In the genomic region with DNA sequence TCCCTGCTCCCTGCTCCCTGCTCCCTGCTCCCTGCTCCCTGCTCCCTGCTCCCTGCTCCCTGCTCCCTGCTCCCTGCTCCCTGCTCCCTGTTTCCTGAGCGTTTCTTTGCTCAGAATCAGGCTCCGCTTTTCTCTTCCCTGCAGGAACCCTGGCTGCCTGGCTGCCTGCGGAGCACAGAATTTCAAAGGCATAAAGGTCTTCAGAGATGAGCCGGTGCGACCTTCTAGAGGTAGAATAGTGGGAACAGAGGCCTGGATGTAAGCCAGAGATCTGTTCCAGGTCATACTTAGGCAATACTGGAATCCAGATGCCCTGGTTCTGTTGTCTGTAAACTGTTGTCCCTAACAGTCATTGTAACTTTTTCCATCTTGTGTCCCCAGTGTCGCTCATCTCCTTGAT, we compare ENCODE assay signal across 8 mouse cellular contexts. TPM values are rescaled to one million over a fixed set of nuclear protein-coding genes. Genes with fewer than 3 reads are reported as not detected.
DNase-seq lines count a peak whose midpoint lies in the region; ATAC-seq and TF ChIP-seq lines count a peak whose summit lies in the region.

No protein-coding gene starts in this region.

- 29% methylated on average over 6 of the region's 6 CpGs for WGBS in intestine, embryonic 14.5 days
- 44% methylated on average over 6 of the region's 6 CpGs for WGBS in intestine, postnatal 0 days
- 25% methylated on average over 6 of the region's 6 CpGs for WGBS in limb, embryonic 13.5 days

- H3K36me3 ChIP-seq in intestine, embryonic 14.5 days (ENCODE audit: control insufficient read depth, insufficient read depth, low read length), result no peaks in the 10 kb centered on the region
- H3K36me3 ChIP-seq in intestine, postnatal 0 days (ENCODE audit: control insufficient read depth, insufficient read depth), result no peaks in the 10 kb centered on the region
- no peaks in the 10 kb centered on the region for H3K36me3 ChIP-seq in limb, embryonic 13.5 days

- H3K4me1 ChIP-seq in intestine, embryonic 14.5 days (replicated peaks; ENCODE audit: control insufficient read depth, insufficient read depth, low read length), result peaks cover 24% of the 10 kb centered on the region; the same call in 1 of the 2 replicates
- H3K4me1 ChIP-seq in intestine, postnatal 0 days (replicated peaks; ENCODE audit: control insufficient read depth, insufficient read depth, low read length), result 0 out of 2 replicates have a peak, but pooled peaks cover 3% of the 10 kb centered on the region
- peaks cover 32% of the 10 kb centered on the region for H3K4me1 ChIP-seq in limb, embryonic 13.5 days

- H3K27ac ChIP-seq in intestine, embryonic 14.5 days (ENCODE audit: low read depth), result peak overlapping the region; percentile 71
- no peak overlapping the region for H3K27ac ChIP-seq in intestine, postnatal 0 days (ENCODE audit: low read depth, low read length)
- peak overlapping the region; percentile 82 for H3K27ac ChIP-seq in limb, embryonic 13.5 days

- H3K9me3 ChIP-seq in intestine, embryonic 14.5 days (ENCODE audit: control insufficient read depth, low read length), result no peaks in the 10 kb centered on the region
- H3K9me3 ChIP-seq in intestine, postnatal 0 days (ENCODE audit: control insufficient read depth), result no peaks in the 10 kb centered on the region
- no peaks in the 10 kb centered on the region for H3K9me3 ChIP-seq in limb, embryonic 13.5 days

- ATAC-seq in intestine, embryonic 14.5 days (replicated peaks; ENCODE audit: low FRiP score, low TSS enrichment, low read depth), result no peak
- no peak for ATAC-seq in intestine, postnatal 0 days
- ATAC-seq in limb, embryonic 13.5 days (ENCODE audit: low FRiP score, low read depth), result no peak

- TF ChIP-seq CTCF in intestine, postnatal 0 days (IDR thresholded peaks at IDR 0.05; ENCODE audit: low read depth), result no peak

- 0 out of 2 replicates have a peak overlapping the region, but pooled peaks have one; percentile 5 for H3K4me2 ChIP-seq in intestine, embryonic 14.5 days (ENCODE audit: low read length)
- no peak overlapping the region for H3K4me2 ChIP-seq in intestine, postnatal 0 days (replicated peaks; ENCODE audit: low read depth)
- peak overlapping the region; percentile 27; the same call in 1 of the 2 replicates for H3K4me2 ChIP-seq in limb, embryonic 13.5 days (replicated peaks)

- no peak overlapping the region for H3K4me3 ChIP-seq in intestine, embryonic 14.5 days (ENCODE audit: low read depth, low read length)
- no peak overlapping the region for H3K4me3 ChIP-seq in intestine, postnatal 0 days (ENCODE audit: low read depth, low read length)
- H3K4me3 ChIP-seq in limb, embryonic 13.5 days, result no peak overlapping the region

- DNase-seq in adrenal gland, adult (ENCODE audit: inconsistent age in 2 of 2, low spot score in 1 of 2), result peak; percentile 51 to 83
- no peak for DNase-seq in adrenal gland, postnatal 4 days (ENCODE audit: low spot score in 2 of 2)
- DNase-seq in intestine, embryonic 14.5 days (ENCODE audit: low spot score), result no peak
- DNase-seq in NIH3T3 (ENCODE audit: low read depth), result peak; percentile 53
- no peak for DNase-seq in urinary bladder, postnatal 4 days (ENCODE audit: low spot score in 2 of 2)
- no peak for DNase-seq in right cerebral cortex, postnatal 36 days (ENCODE audit: low spot score in 2 of 2)

- no peaks in the 10 kb centered on the region for H3K27me3 ChIP-seq in intestine, embryonic 14.5 days (replicated peaks; ENCODE audit: control insufficient read depth, insufficient read depth, low read length)
- H3K27me3 ChIP-seq in intestine, postnatal 0 days (replicated peaks; ENCODE audit: control insufficient read depth, insufficient read depth, low read length), result no peaks in the 10 kb centered on the region
- H3K27me3 ChIP-seq in limb, embryonic 13.5 days, result no peaks in the 10 kb centered on the region

- no peak overlapping the region for H3K9ac ChIP-seq in intestine, embryonic 14.5 days (ENCODE audit: low read length)
- H3K9ac ChIP-seq in intestine, postnatal 0 days (ENCODE audit: low read depth, low read length), result no peak overlapping the region
- no peak overlapping the region for H3K9ac ChIP-seq in limb, embryonic 13.5 days

RNA-seq across cellular contexts. Expression of gene Lrrc32, which starts 35.3 kb away (rescaled TPM):
- total RNA-seq in adrenal gland, postnatal 4 days (2021), result 10 to 100 TPM; 27.4 to 28.7 TPM
- 13.0 and 14.9 TPM in 2 replicates for polyA plus RNA-seq in intestine, embryonic 14.5 days (2014; fragmentation: Nextera tagmentation; extraction: Ambion mirVana)
- polyA plus RNA-seq in intestine, postnatal 0 days (2015; fragmentation: Nextera tagmentation; extraction: Ambion mirVana), result 6.3 and 6.9 TPM in 2 replicates
- polyA plus RNA-seq in limb, embryonic 13.5 days (2015; fragmentation: Nextera tagmentation; extraction: Ambion mirVana), result 5.8 and 7.0 TPM in 2 replicates

Comparison
In these comparisons a context has a peak if more than half of its experiments do, and no peak if none do; other contexts are left out.
1. DNase-seq: peak in adrenal gland, adult (2 of 2) and NIH3T3 (single experiment); none in adrenal gland, postnatal 4 days (0 of 2), intestine, embryonic 14.5 days (single experiment), urinary bladder, postnatal 4 days (0 of 2) and right cerebral cortex, postnatal 36 days (0 of 2).